Mouse (Mus musculus) heart, embryonic 16.5 days (tissue): ENCODE measurements around the gene Med29. TPM values are rescaled to one million over a fixed set of nuclear protein-coding genes. Genes with fewer than 3 reads are reported as not detected.

Experiments used
- ATAC-seq: fragments of 200-750 bp; cut with Nextera tagmentation; replicated peaks from 2 replicates; pipeline ENCODE4 v1.8.0; 2017; ENCODE audit warnings: moderate number of reproducible peaks; ENCODE audit not compliant: insufficient read depth, low FRiP score; ENCODE audit errors: extremely low read depth
- H3K27ac ChIP-seq: fragments of 300-500 bp; sonication (generic); 2 replicates; pipeline ENCODE4 v1.5.1; 2014; ENCODE audit warnings: mild to moderate bottlenecking, low read length, control low read depth, moderate library complexity
- H3K27me3 ChIP-seq: fragments of 300-500 bp; sonication (generic); 2 replicates; pipeline ENCODE4 v1.6.1; 2014; ENCODE audit warnings: low read length, mixed read lengths; ENCODE audit not compliant: control insufficient read depth, insufficient read depth
- H3K36me3 ChIP-seq: fragments of 300-500 bp; sonication (generic); 2 replicates; pipeline ENCODE4 v1.6.1; 2014; ENCODE audit not compliant: control insufficient read depth, insufficient read depth
- H3K4me1 ChIP-seq: fragments of 300-500 bp; sonication (generic); 2 replicates; pipeline ENCODE4 v1.6.1; 2014; ENCODE audit warnings: low read length, mixed read lengths; ENCODE audit not compliant: control insufficient read depth, insufficient read depth
- H3K4me2 ChIP-seq: fragments of 300-500 bp; sonication (generic); 2 replicates; pipeline ENCODE4 v1.6.1; 2014; ENCODE audit warnings: low read depth, mild to moderate bottlenecking, control low read depth, low read length
- H3K4me3 ChIP-seq: fragments of 300-500 bp; sonication (generic); 2 replicates; pipeline ENCODE4 v1.5.1; 2014; ENCODE audit warnings: mild to moderate bottlenecking, control low read depth, low read length
- H3K9ac ChIP-seq: fragments of 300-500 bp; sonication (generic); 2 replicates; pipeline ENCODE4 v1.6.1; 2014; ENCODE audit warnings: low read length, control low read depth
- H3K9me3 ChIP-seq: fragments of 300-500 bp; sonication (generic); replicated peaks from 2 replicates; pipeline ENCODE4 v1.6.1; 2016; ENCODE audit warnings: low read length; ENCODE audit not compliant: control insufficient read depth
- WGBS: fragments of 180-500 bp; shearing (Covaris S2); extraction: QIAGEN DNeasy Blood & Tissue Kit; methylation state at CpG from one replicate; pipeline ENCODE4 v1.1.7; 2014; 5-methylcytosine and 5-hydroxymethylcytosine counted together
- polyA plus RNA-seq: library from polyadenylated mRNA; unstranded; fragments of >200 nt; fragmentation: Nextera tagmentation; extraction: Ambion mirVana; gene quantifications from 2 replicates; pipeline ENCODE4 v1.2.1, GENCODE M21; 2015

The Med29 gene
- polyA plus RNA-seq, 1 experiment from 2014 or later, result 41.3 TPM

- Histone ChIP-seq H3K27ac (peak overlapping the region; percentile 83), H3K9me3 (no peaks in the 10 kb centered on the region), H3K4me2 (peak overlapping the region; percentile 24; the same call in 1 of the 2 replicates), H3K4me3 (no peak overlapping the region), H3K36me3 (no peaks in the 10 kb centered on the region), H3K4me1 (peaks cover 53% of the 10 kb centered on the region), H3K27me3 (no peaks in the 10 kb centered on the region), H3K9ac (0 out of 2 replicates have a peak overlapping the region, but pooled peaks have one; percentile 5)
- 62% methylated on average over 2 of the region's 2 CpGs for WGBS
- ATAC-seq, result no peak
These were observed 39.7 kb upstream of the Med29 start for GRCm38 (mm10) chr7:28432252-28432651.

GRCm38 (mm10) chr7:28430512-28430911 lies 38.0 kb upstream of the Med29 start:
- Histone ChIP-seq H3K4me1 (peaks cover 57% of the 10 kb centered on the region), H3K27me3 (no peaks in the 10 kb centered on the region), H3K4me3 (no peak overlapping the region), H3K9ac (no peak overlapping the region), H3K27ac (no peak overlapping the region), H3K36me3 (no peaks in the 10 kb centered on the region), H3K9me3 (no peaks in the 10 kb centered on the region), H3K4me2 (no peak overlapping the region)
- ATAC-seq, result no peak
- WGBS, result 53% methylated on average over 1 of the region's 1 CpGs

- Histone ChIP-seq H3K9me3 (no peaks in the 10 kb centered on the region), H3K27ac (peak overlapping the region; percentile 34), H3K27me3 (no peaks in the 10 kb centered on the region), H3K4me1 (peaks cover 30% of the 10 kb centered on the region), H3K9ac (no peak overlapping the region), H3K4me3 (no peak overlapping the region), H3K4me2 (no peak overlapping the region), H3K36me3 (peaks cover 8% of the 10 kb centered on the region)
- ATAC-seq, result peak; percentile 68
These were observed 35.2 kb upstream of the Med29 start for GRCm38 (mm10) chr7:28427738-28428137.

- no peak overlapping the region for H3K27ac ChIP-seq
- no peak overlapping the region for H3K9ac ChIP-seq
- H3K4me2 ChIP-seq, result no peak overlapping the region
- 95% methylated on average over 1 of the region's 1 CpGs for WGBS
- ATAC-seq, result no peak
- no peaks in the 10 kb centered on the region for H3K9me3 ChIP-seq
- H3K4me3 ChIP-seq, result no peak overlapping the region
- H3K4me1 ChIP-seq, result peaks cover 21% of the 10 kb centered on the region
- no peaks in the 10 kb centered on the region for H3K27me3 ChIP-seq
- H3K36me3 ChIP-seq, result peaks cover 21% of the 10 kb centered on the region
These were observed 30.5 kb upstream of the Med29 start for GRCm38 (mm10) chr7:28423018-28423417.

GRCm38 (mm10) chr7:28419416-28419815 lies 26.9 kb upstream of the Med29 start:
- ATAC-seq, result no peak
- Histone ChIP-seq H3K36me3 (peaks cover 28% of the 10 kb centered on the region), H3K27ac (no peak overlapping the region), H3K4me3 (no peak overlapping the region), H3K27me3 (no peaks in the 10 kb centered on the region), H3K4me2 (no peak overlapping the region), H3K9me3 (no peaks in the 10 kb centered on the region), H3K9ac (no peak overlapping the region), H3K4me1 (peaks cover 12% of the 10 kb centered on the region)
- WGBS, result 91% methylated on average over 2 of the region's 2 CpGs

- no peaks in the 10 kb centered on the region for H3K9me3 ChIP-seq
- WGBS, result 40% methylated on average over 8 of the region's 8 CpGs
- no peak overlapping the region for H3K9ac ChIP-seq
- H3K27ac ChIP-seq, result peak overlapping the region; percentile 44
- peaks cover 33% of the 10 kb centered on the region for H3K36me3 ChIP-seq
- H3K4me3 ChIP-seq, result no peak overlapping the region
- H3K4me2 ChIP-seq, result no peak overlapping the region
- H3K4me1 ChIP-seq, result peaks cover 12% of the 10 kb centered on the region
- no peaks in the 10 kb centered on the region for H3K27me3 ChIP-seq
- ATAC-seq, result peak; percentile 86
These were observed 25.7 kb upstream of the Med29 start for GRCm38 (mm10) chr7:28418096-28418670.

- no peak overlapping the region for H3K27ac ChIP-seq
- H3K36me3 ChIP-seq, result peaks cover 33% of the 10 kb centered on the region
- H3K27me3 ChIP-seq, result no peaks in the 10 kb centered on the region
- no peak for ATAC-seq
- no peak overlapping the region for H3K4me3 ChIP-seq
- no peaks in the 10 kb centered on the region for H3K9me3 ChIP-seq
- H3K9ac ChIP-seq, result no peak overlapping the region
- H3K4me1 ChIP-seq, result peaks cover 12% of the 10 kb centered on the region
- no peak overlapping the region for H3K4me2 ChIP-seq
These were observed 24.9 kb upstream of the Med29 start for GRCm38 (mm10) chr7:28417368-28417767.

- Histone ChIP-seq H3K27ac (no peak overlapping the region), H3K9me3 (no peaks in the 10 kb centered on the region), H3K4me3 (no peak overlapping the region), H3K9ac (no peak overlapping the region), H3K4me2 (no peak overlapping the region), H3K36me3 (peaks cover 40% of the 10 kb centered on the region), H3K4me1 (peaks cover 17% of the 10 kb centered on the region), H3K27me3 (no peaks in the 10 kb centered on the region)
- 58% methylated on average over 4 of the region's 4 CpGs for WGBS
- no peak for ATAC-seq
These were observed 20.3 kb upstream of the Med29 start for GRCm38 (mm10) chr7:28412826-28413225.

GRCm38 (mm10) chr7:28410841-28411475 lies 18.4 kb upstream of the Med29 start:
- H3K27ac ChIP-seq, result peak overlapping the region; percentile 57

More at GRCm38 (mm10) chr7:28410841-28411475, 18.4 kb upstream of the Med29 start:
- ATAC-seq, result 0 out of 2 replicates have a peak, but pooled peaks have one; percentile 57
- H3K9me3 ChIP-seq, result no peaks in the 10 kb centered on the region
- H3K4me1 ChIP-seq, result peaks cover 16% of the 10 kb centered on the region
- H3K4me2 ChIP-seq, result no peak overlapping the region
- no peak overlapping the region for H3K4me3 ChIP-seq
- peaks cover 50% of the 10 kb centered on the region for H3K36me3 ChIP-seq
- no peak overlapping the region for H3K9ac ChIP-seq
- 67% methylated on average over 3 of the region's 3 CpGs for WGBS
- H3K27me3 ChIP-seq, result no peaks in the 10 kb centered on the region
